ENCODE assay signal across 21 mouse cellular contexts in genomic region chr17:10304001-10304400, GRCm38 (mm10). TPM values are rescaled to one million over a fixed set of nuclear protein-coding genes. Genes with fewer than 3 reads are reported as not detected.
A peak's percentile ranks its signal among the peaks of the same experiment; 100 is the strongest.
DNase-seq lines count a peak whose midpoint lies in the region; ATAC-seq and TF ChIP-seq lines count a peak whose summit lies in the region.
"Had no signal": no experiment of that assay in that cellular context is flagged by ENCODE, and none has a peak within 500 bp of the region (broad histone marks: within the 10 kb centered on the region; RNA-seq: fewer than 3 reads in every experiment).

No protein-coding gene starts in this region.

- no peak for TF ChIP-seq POLR2A in heart, adult 2 months (IDR thresholded peaks at IDR 0.05; ENCODE audit: insufficient read depth, low read depth, low read length)
- TF ChIP-seq POLR2A in liver, adult 2 months (IDR thresholded peaks at IDR 0.05; ENCODE audit: extremely low read depth, insufficient read depth, low read length), result no peak

- H3K27me3 ChIP-seq in heart, adult 2 months (ENCODE audit: control insufficient read depth, insufficient read depth, low read length), result no peaks in the 10 kb centered on the region
- H3K27me3 ChIP-seq in heart, embryonic 16.5 days (ENCODE audit: control insufficient read depth, insufficient read depth, low read length), result no peaks in the 10 kb centered on the region
- H3K27me3 ChIP-seq in liver, adult 2 months (ENCODE audit: control insufficient read depth, insufficient read depth, low read length), result no peaks in the 10 kb centered on the region
- H3K27me3 ChIP-seq in liver, embryonic 11.5 days (replicated peaks; ENCODE audit: control insufficient read depth, insufficient read depth, low read length), result no peaks in the 10 kb centered on the region
- no peaks in the 10 kb centered on the region for H3K27me3 ChIP-seq in hindbrain, postnatal 0 days (ENCODE audit: insufficient read depth, low read length)
- H3K27me3 ChIP-seq: embryonic facial prominence, embryonic 15.5 days; limb, embryonic 12.5 days; liver, embryonic 13.5 days; megakaryocyte, embryonic 14.5 days had no signal

- peak overlapping the region; percentile 51 for H3K4me2 ChIP-seq in heart, embryonic 16.5 days (ENCODE audit: low read depth, low read length)
- no peak overlapping the region for H3K4me2 ChIP-seq in liver, embryonic 11.5 days
- H3K4me2 ChIP-seq in hindbrain, postnatal 0 days (ENCODE audit: low read depth, low read length), result peak overlapping the region; percentile 34
- H3K4me2 ChIP-seq: embryonic facial prominence, embryonic 15.5 days; limb, embryonic 12.5 days; liver, embryonic 13.5 days had no signal

- H3K36me3 ChIP-seq in heart, adult 2 months (ENCODE audit: control insufficient read depth, insufficient read depth, low read length), result peaks cover 45% of the 10 kb centered on the region
- H3K36me3 ChIP-seq in heart, embryonic 16.5 days (ENCODE audit: control insufficient read depth, insufficient read depth), result no peaks in the 10 kb centered on the region
- H3K36me3 ChIP-seq in liver, adult 2 months (ENCODE audit: control insufficient read depth, insufficient read depth, low read length), result no peaks in the 10 kb centered on the region
- H3K36me3 ChIP-seq in liver, embryonic 11.5 days (ENCODE audit: control insufficient read depth, insufficient read depth, low read length), result no peaks in the 10 kb centered on the region
- H3K36me3 ChIP-seq in hindbrain, postnatal 0 days (ENCODE audit: insufficient read depth, low read length), result no peaks in the 10 kb centered on the region
- H3K36me3 ChIP-seq: embryonic facial prominence, embryonic 15.5 days; limb, embryonic 12.5 days; liver, embryonic 13.5 days had no signal

- no peak for TF ChIP-seq EP300 in heart, adult 2 months (IDR thresholded peaks at IDR 0.05; ENCODE audit: insufficient read depth, low read depth, low read length)

- no peak overlapping the region; the same call in 1 of the 2 replicates for H3K9ac ChIP-seq in heart, adult 2 months (ENCODE audit: low read depth, low read length)
- peak overlapping the region; percentile 50 for H3K9ac ChIP-seq in heart, embryonic 16.5 days (ENCODE audit: low read length)
- H3K9ac ChIP-seq in liver, adult 2 months (ENCODE audit: low read depth, low read length), result no peak overlapping the region
- H3K9ac ChIP-seq in liver, embryonic 11.5 days (ENCODE audit: low read depth, low read length), result no peak overlapping the region
- H3K9ac ChIP-seq in hindbrain, postnatal 0 days (replicated peaks; ENCODE audit: low read length), result no peak overlapping the region
- H3K9ac ChIP-seq: embryonic facial prominence, embryonic 15.5 days; limb, embryonic 12.5 days; liver, embryonic 13.5 days had no signal

- no peak overlapping the region for H3K4me3 ChIP-seq in heart, adult 2 months
- H3K4me3 ChIP-seq in heart, embryonic 16.5 days (ENCODE audit: low read length), result peak overlapping the region; percentile 22
- H3K4me3 ChIP-seq in liver, adult 2 months (ENCODE audit: insufficient read depth, low read depth, low read length), result no peak overlapping the region
- H3K4me3 ChIP-seq in liver, embryonic 11.5 days (ENCODE audit: low read depth, low read length), result no peak overlapping the region
- no peak overlapping the region for H3K4me3 ChIP-seq in hindbrain, postnatal 0 days (ENCODE audit: low read length)
- H3K4me3 ChIP-seq: embryonic facial prominence, embryonic 15.5 days; limb, embryonic 12.5 days; liver, embryonic 13.5 days; megakaryocyte, embryonic 14.5 days had no signal

- H3K9me3 ChIP-seq in heart, embryonic 16.5 days (replicated peaks; ENCODE audit: control insufficient read depth, low read length), result no peaks in the 10 kb centered on the region
- H3K9me3 ChIP-seq in liver, embryonic 11.5 days (ENCODE audit: control insufficient read depth, low read length), result no peaks in the 10 kb centered on the region
- H3K9me3 ChIP-seq in hindbrain, postnatal 0 days (ENCODE audit: low read length), result no peaks in the 10 kb centered on the region
- H3K9me3 ChIP-seq: embryonic facial prominence, embryonic 15.5 days; limb, embryonic 12.5 days; liver, embryonic 13.5 days; megakaryocyte, embryonic 14.5 days had no signal

- H3K27ac ChIP-seq in heart, adult 2 months, result peak overlapping the region; percentile 53
- peak overlapping the region; percentile 71 for H3K27ac ChIP-seq in heart, embryonic 16.5 days (ENCODE audit: low read length)
- H3K27ac ChIP-seq in liver, adult 2 months (replicated peaks; ENCODE audit: insufficient read depth, low read depth, low read length), result no peak overlapping the region
- no peak overlapping the region for H3K27ac ChIP-seq in liver, embryonic 11.5 days (ENCODE audit: low read depth, low read length)
- no peak overlapping the region for H3K27ac ChIP-seq in hindbrain, postnatal 0 days
- H3K27ac ChIP-seq: embryonic facial prominence, embryonic 15.5 days; limb, embryonic 12.5 days; liver, embryonic 13.5 days had no signal

- no peak for DNase-seq in heart, adult 2 months
- no peak for DNase-seq in heart, adult 18-20 months
- no peak for DNase-seq in heart, postnatal 36 days
- peak; percentile 90 for DNase-seq in liver, adult 2 months (ENCODE audit: extremely low read depth, low read depth, low spot score)
- DNase-seq in liver, embryonic 11.5 days (ENCODE audit: low spot score), result no peak
- no peak for DNase-seq in hindbrain, postnatal 0 days (ENCODE audit: low spot score)
- no peak for DNase-seq in natural killer cell, adult 2 months (ENCODE audit: low spot score in 2 of 2)
- DNase-seq: adrenal gland, postnatal 25 days; cerebellum, adult 9-10 months; gastrocnemius, postnatal 36 days; kidney, postnatal 25 days; liver, embryonic 13.5 days; lung, adult 2 months; retina, postnatal 1 day; right cerebral cortex, postnatal 25 days; spleen, adult 18-20 months had no signal

- intact Hi-C loops in heart, adult 2 months (cut with DNase I), result no loop called here
- intact Hi-C loops in heart, postnatal 36 days (cut with DNase I), result no loop called here

- H3K4me1 ChIP-seq in heart, adult 2 months (ENCODE audit: control insufficient read depth, insufficient read depth, low read length), result peaks cover 9% of the 10 kb centered on the region
- H3K4me1 ChIP-seq in heart, embryonic 16.5 days (ENCODE audit: control insufficient read depth, insufficient read depth, low read length), result peaks cover 21% of the 10 kb centered on the region
- peaks cover 24% of the 10 kb centered on the region for H3K4me1 ChIP-seq in liver, adult 2 months (ENCODE audit: control insufficient read depth, insufficient read depth, low read length)
- peaks cover under 1% of the 10 kb centered on the region; the same call in 1 of the 2 replicates for H3K4me1 ChIP-seq in liver, embryonic 11.5 days (replicated peaks; ENCODE audit: control insufficient read depth, insufficient read depth, low read length)
- 0 out of 2 replicates have a peak, but pooled peaks cover under 1% of the 10 kb centered on the region for H3K4me1 ChIP-seq in hindbrain, postnatal 0 days (ENCODE audit: insufficient read depth, low read length)

- TF ChIP-seq CTCF in heart, adult 2 months (IDR thresholded peaks at IDR 0.05), result no peak
- no peak for TF ChIP-seq CTCF in liver, adult 2 months (IDR thresholded peaks at IDR 0.05; ENCODE audit: low read depth, low read length)
- no peak for TF ChIP-seq CTCF in hindbrain, postnatal 0 days (IDR thresholded peaks at IDR 0.05; ENCODE audit: low read depth)

- ATAC-seq in heart, embryonic 16.5 days (replicated peaks; ENCODE audit: extremely low read depth, insufficient read depth, low FRiP score), result no peak
- ATAC-seq in liver, embryonic 11.5 days (replicated peaks; ENCODE audit: low FRiP score), result no peak
- ATAC-seq in hindbrain, postnatal 0 days, result no peak
- ATAC-seq: intestine, postnatal 0 days had no signal

- H3K79me2 ChIP-seq in heart, adult 2 months (replicated peaks; ENCODE audit: control insufficient read depth, insufficient read depth, low read length), result peaks cover 2% of the 10 kb centered on the region
- H3K79me2 ChIP-seq in liver, adult 2 months (ENCODE audit: control insufficient read depth, insufficient read depth, low read length), result peaks cover 8% of the 10 kb centered on the region

RNA-seq across cellular contexts. Expression of gene Qk, which starts 15.7 kb away (rescaled TPM):
- 100 to 1,000 TPM; 469 to 514 TPM for total RNA-seq in heart, adult 2 months (2021)
- 342 and 549 TPM in 2 replicates for polyA plus RNA-seq in heart, adult 2 months (2012; rRNA removed)
- 100 to 1,000 TPM; 490 to 493 TPM for total RNA-seq in heart, adult 18-20 months (2021)
- 38.1 and 39.9 TPM in 2 replicates for polyA plus RNA-seq in heart, embryonic 16.5 days (2015; fragmentation: Nextera tagmentation; extraction: Ambion mirVana)
- total RNA-seq in heart, postnatal 36 days (2021), result 100 to 1,000 TPM; 419 to 431 TPM
- total RNA-seq in liver, adult 2 months (2014; rRNA removed), result 30.4 and 33.1 TPM in 2 replicates
- polyA plus RNA-seq in liver, adult 2 months (2012; rRNA removed), result 52.4 and 58.7 TPM in 2 replicates
- polyA plus RNA-seq in liver, embryonic 11.5 days (2014; fragmentation: Nextera tagmentation; extraction: Ambion mirVana), result 18.2 and 20.3 TPM in 2 replicates
- 466 and 482 TPM in 2 replicates for total RNA-seq in hindbrain, postnatal 0 days (2014; rRNA removed)
- polyA plus RNA-seq in hindbrain, postnatal 0 days (2015; fragmentation: Nextera tagmentation; extraction: Ambion mirVana), result 66.7 and 77.3 TPM in 2 replicates

Comparison
In these comparisons a context has a peak if more than half of its experiments do, and no peak if none do; other contexts are left out.
1. H3K27ac ChIP-seq: peak in heart, adult 2 months (single experiment) and heart, embryonic 16.5 days (single experiment); none in liver, adult 2 months (single experiment), liver, embryonic 11.5 days (single experiment) and hindbrain, postnatal 0 days (single experiment).
2. RNA of gene Qk, which starts 15.7 kb away (total RNA-seq): 469 to 514 TPM in heart, adult 2 months, 490 to 493 TPM in heart, adult 18-20 months, 466 to 482 TPM in hindbrain, postnatal 0 days and 419 to 431 TPM in heart, postnatal 36 days; 30.4 to 33.1 TPM in liver, adult 2 months; every median in the first group is over 10 times any median in the second.